Mouse (Mus musculus) spleen, adult 2 months (tissue): ENCODE measurements around the gene Hpd.

Experiments used
- CTCF ChIP-seq: fragments of 200-500 bp; IDR thresholded peaks from 2 replicates; pipeline ENCODE4 v1.5.1; 2011; ENCODE audit warnings: mild to moderate bottlenecking, inconsistent platforms; ENCODE audit not compliant: insufficient read depth, insufficient read length, insufficient replicate concordance; ENCODE audit errors: extremely low read depth
- POLR2A ChIP-seq: fragments of 200-500 bp; IDR thresholded peaks from 2 replicates; pipeline ENCODE4 v1.6.1; 2011; ENCODE audit warnings: low read depth, low read length, inconsistent platforms

DNA sequence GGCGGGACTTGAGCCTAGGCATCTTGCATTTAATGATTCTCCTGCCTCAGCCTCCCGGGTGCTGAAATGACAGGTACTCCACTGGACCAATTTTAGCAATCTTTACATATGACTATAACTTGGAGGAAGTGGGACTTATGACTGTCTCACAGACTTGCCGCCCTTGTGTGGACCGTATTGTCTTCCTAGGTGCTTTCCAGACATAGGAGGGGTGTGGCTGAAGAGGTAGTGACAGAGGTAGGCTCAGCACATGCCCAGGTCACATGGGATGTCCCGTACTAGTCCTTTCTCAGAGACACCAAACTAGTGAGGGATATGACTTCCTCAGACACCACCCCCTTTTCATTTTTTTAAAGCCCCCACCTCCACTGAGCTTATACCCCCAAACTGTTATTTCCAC lies 3.7 kb downstream of the Hpd start:
- TF ChIP-seq POLR2A (no peak), CTCF (no peak)
